Mouse (Mus musculus) heart, embryonic 12.5 days (tissue): ENCODE results near the gene Plekhg6. TPM values are rescaled to one million over a fixed set of nuclear protein-coding genes. Genes with fewer than 3 reads are reported as not detected.

ENCODE experiments used
- ATAC-seq: fragments of 200-750 bp; cut with Nextera tagmentation; 2 replicates; pipeline ENCODE4 v1.8.0; 2017; ENCODE audit warnings: moderate TSS enrichment, moderate library complexity; ENCODE audit not compliant: insufficient number of reproducible peaks, low FRiP score
- H3K27ac ChIP-seq: fragments of 300-500 bp; sonication (generic); 2 replicates; pipeline ENCODE4 v1.5.1; 2016; ENCODE audit warnings: mild to moderate bottlenecking, moderate library complexity; ENCODE audit not compliant: poor library complexity, severe bottlenecking
- H3K27me3 ChIP-seq: fragments of 300-500 bp; sonication (generic); replicated peaks from 2 replicates; pipeline ENCODE4 v1.6.1; 2016; ENCODE audit warnings: mild to moderate bottlenecking, moderate library complexity
- H3K36me3 ChIP-seq: fragments of 300-500 bp; sonication (generic); 2 replicates; pipeline ENCODE4 v1.6.1; 2016; ENCODE audit warnings: mild to moderate bottlenecking, moderate library complexity
- H3K4me1 ChIP-seq: fragments of 300-500 bp; sonication (generic); replicated peaks from 2 replicates; pipeline ENCODE4 v1.6.1; 2016; ENCODE audit warnings: mild to moderate bottlenecking
- H3K4me2 ChIP-seq: fragments of 300-500 bp; sonication (generic); 2 replicates; pipeline ENCODE4 v1.6.1; 2016; ENCODE audit warnings: mild to moderate bottlenecking, moderate library complexity
- H3K4me3 ChIP-seq: fragments of 300-500 bp; sonication (generic); 2 replicates; pipeline ENCODE4 v1.5.1; 2016; ENCODE audit warnings: mild to moderate bottlenecking
- H3K9ac ChIP-seq: fragments of 300-500 bp; sonication (generic); 2 replicates; pipeline ENCODE4 v1.6.1; 2016; ENCODE audit warnings: mild to moderate bottlenecking, moderate library complexity
- H3K9me3 ChIP-seq: fragments of 300-500 bp; sonication (generic); replicated peaks from 2 replicates; pipeline ENCODE4 v1.6.1; 2016; ENCODE audit warnings: mild to moderate bottlenecking, moderate library complexity
- WGBS: fragments of 180-500 bp; shearing (Covaris S2); methylation state at CpG from one replicate; pipeline ENCODE4 v1.1.7; 2016; 5-methylcytosine and 5-hydroxymethylcytosine counted together
- polyA plus RNA-seq: library from polyadenylated mRNA; unstranded; fragments of >200 nt; fragmentation: Nextera tagmentation; extraction: Ambion mirVana; gene quantifications from 2 replicates; pipeline ENCODE4 v1.2.1, GENCODE M21; 2016

Plekhg6 gene
- polyA plus RNA-seq, 1 experiment from 2014 or later: not detected

- peaks cover 8% of the 10 kb centered on the region for H3K4me1 ChIP-seq
- no peak overlapping the region for H3K9ac ChIP-seq
- H3K9me3 ChIP-seq: no peaks in the 10 kb centered on the region
- no peak overlapping the region for H3K27ac ChIP-seq
- no peak overlapping the region for H3K4me2 ChIP-seq
- WGBS: 66% methylated on average over 11 of the region's 11 CpGs
- H3K27me3 ChIP-seq: peaks cover 41% of the 10 kb centered on the region
- no peak for ATAC-seq
- H3K36me3 ChIP-seq: no peaks in the 10 kb centered on the region
- H3K4me3 ChIP-seq: no peak overlapping the region
Measured at GRCm38 (mm10) chr6:125385066-125385974, 4.7 kb upstream of the Plekhg6 start.

GRCm38 (mm10) chr6:125382024-125382423, 1.4 kb upstream of the Plekhg6 start:
- no peak overlapping the region for H3K4me3 ChIP-seq

GRCm38 (mm10) chr6:125379781-125380180, 812 bp downstream of the Plekhg6 start:
- peaks cover 94% of the 10 kb centered on the region for H3K27me3 ChIP-seq
- H3K36me3 ChIP-seq: no peaks in the 10 kb centered on the region
- ATAC-seq: no peak
- H3K9ac ChIP-seq: no peak overlapping the region
- H3K4me3 ChIP-seq: peak overlapping the region; percentile 38
- peak overlapping the region; percentile 68 for H3K4me2 ChIP-seq
- 3% methylated on average over 9 of the region's 9 CpGs for WGBS
- H3K4me1 ChIP-seq: peaks cover 25% of the 10 kb centered on the region
- no peaks in the 10 kb centered on the region for H3K9me3 ChIP-seq
- H3K27ac ChIP-seq: no peak overlapping the region

More at GRCm38 (mm10) chr6:125382024-125382423, 1.4 kb upstream of the Plekhg6 start:
- Histone ChIP-seq H3K9ac (no peak overlapping the region), H3K4me2 (no peak overlapping the region), H3K27ac (no peak overlapping the region), H3K4me1 (peaks cover 25% of the 10 kb centered on the region), H3K27me3 (peaks cover 74% of the 10 kb centered on the region), H3K36me3 (no peaks in the 10 kb centered on the region), H3K9me3 (no peaks in the 10 kb centered on the region)
- ATAC-seq: no peak
- WGBS: 68% methylated on average over 2 of the region's 2 CpGs

GRCm38 (mm10) chr6:125378621-125379020, 2.0 kb downstream of the Plekhg6 start:
- WGBS: 11% methylated on average over 6 of the region's 6 CpGs
- H3K36me3 ChIP-seq: no peaks in the 10 kb centered on the region

GRCm38 (mm10) chr6:125377582-125378451, 2.8 kb downstream of the Plekhg6 start:
- Histone ChIP-seq H3K4me2 (peak overlapping the region; percentile 5), H3K27me3 (peaks cover 97% of the 10 kb centered on the region), H3K9ac (no peak overlapping the region), H3K36me3 (no peaks in the 10 kb centered on the region), H3K4me3 (no peak overlapping the region), H3K9me3 (no peaks in the 10 kb centered on the region), H3K27ac (no peak overlapping the region), H3K4me1 (peaks cover 25% of the 10 kb centered on the region)
- peak; percentile 29; the same call in 1 of the 2 replicates for ATAC-seq
- WGBS: 35% methylated on average over 16 of the region's 16 CpGs

More at GRCm38 (mm10) chr6:125378621-125379020, 2.0 kb downstream of the Plekhg6 start:
- no peaks in the 10 kb centered on the region for H3K9me3 ChIP-seq
- peaks cover 25% of the 10 kb centered on the region for H3K4me1 ChIP-seq
- no peak overlapping the region for H3K9ac ChIP-seq
- no peak for ATAC-seq
- no peak overlapping the region for H3K4me3 ChIP-seq
- peak overlapping the region; percentile 5; the same call in 1 of the 2 replicates for H3K4me2 ChIP-seq
- H3K27ac ChIP-seq: no peak overlapping the region
- peaks cover 96% of the 10 kb centered on the region for H3K27me3 ChIP-seq

- 50% methylated on average over 6 of the region's 6 CpGs for WGBS
- H3K4me3 ChIP-seq: no peak overlapping the region
- H3K27me3 ChIP-seq: peaks cover 97% of the 10 kb centered on the region
- no peak overlapping the region for H3K4me2 ChIP-seq
- no peak overlapping the region for H3K27ac ChIP-seq
- no peaks in the 10 kb centered on the region for H3K9me3 ChIP-seq
- no peaks in the 10 kb centered on the region for H3K36me3 ChIP-seq
- H3K4me1 ChIP-seq: peaks cover 25% of the 10 kb centered on the region
- no peak overlapping the region for H3K9ac ChIP-seq
- ATAC-seq: no peak
Measured at GRCm38 (mm10) chr6:125377042-125377441, 3.6 kb downstream of the Plekhg6 start.

- Histone ChIP-seq H3K4me1 (peaks cover 28% of the 10 kb centered on the region), H3K4me3 (no peak overlapping the region), H3K27me3 (peaks cover 48% of the 10 kb centered on the region), H3K9ac (no peak overlapping the region), H3K36me3 (no peaks in the 10 kb centered on the region), H3K27ac (no peak overlapping the region), H3K9me3 (peaks cover 5% of the 10 kb centered on the region), H3K4me2 (no peak overlapping the region)
- no peak for ATAC-seq
- 63% methylated on average over 4 of the region's 4 CpGs for WGBS
Measured at GRCm38 (mm10) chr6:125367758-125368371, 12.7 kb downstream of the Plekhg6 start.

GRCm38 (mm10) chr6:125366133-125366532, 14.5 kb downstream of the Plekhg6 start:
- Histone ChIP-seq H3K27ac (no peak overlapping the region), H3K4me1 (peaks cover 39% of the 10 kb centered on the region), H3K27me3 (peaks cover 51% of the 10 kb centered on the region), H3K9ac (no peak overlapping the region), H3K36me3 (peaks cover 14% of the 10 kb centered on the region), H3K4me3 (no peak overlapping the region), H3K4me2 (no peak overlapping the region), H3K9me3 (peaks cover 5% of the 10 kb centered on the region)
- 68% methylated on average over 1 of the region's 1 CpGs for WGBS
- ATAC-seq: no peak

- Histone ChIP-seq H3K27ac (no peak overlapping the region), H3K4me1 (peaks cover 36% of the 10 kb centered on the region), H3K4me2 (no peak overlapping the region), H3K27me3 (peaks cover 57% of the 10 kb centered on the region), H3K9ac (no peak overlapping the region), H3K4me3 (no peak overlapping the region), H3K9me3 (peaks cover 5% of the 10 kb centered on the region), H3K36me3 (peaks cover 20% of the 10 kb centered on the region)
- no peak for ATAC-seq
- WGBS: 77% methylated on average over 5 of the region's 5 CpGs
Measured at GRCm38 (mm10) chr6:125365522-125365921, 15.1 kb downstream of the Plekhg6 start.

GRCm38 (mm10) chr6:125364448-125364847, 16.1 kb downstream of the Plekhg6 start:
- Histone ChIP-seq H3K4me2 (peak overlapping the region; percentile 49; the same call in 1 of the 2 replicates), H3K27me3 (peaks cover 60% of the 10 kb centered on the region), H3K9me3 (peaks cover 5% of the 10 kb centered on the region), H3K9ac (no peak overlapping the region), H3K36me3 (peaks cover 30% of the 10 kb centered on the region), H3K4me1 (peaks cover 31% of the 10 kb centered on the region), H3K4me3 (no peak overlapping the region), H3K27ac (no peak overlapping the region)
- ATAC-seq: no peak
- 9% methylated on average over 8 of the region's 8 CpGs for whole genome bisulfite sequencing
